Mouse (Mus musculus): ENCODE results near the gene Olfr685. TPM values are rescaled to one million over a fixed set of nuclear protein-coding genes. Genes with fewer than 3 reads are reported as not detected.

The Olfr685 gene
- polyA plus RNA-seq (2015; fragmentation: Nextera tagmentation; extraction: Ambion mirVana): not detected in 2 replicates

DNA sequence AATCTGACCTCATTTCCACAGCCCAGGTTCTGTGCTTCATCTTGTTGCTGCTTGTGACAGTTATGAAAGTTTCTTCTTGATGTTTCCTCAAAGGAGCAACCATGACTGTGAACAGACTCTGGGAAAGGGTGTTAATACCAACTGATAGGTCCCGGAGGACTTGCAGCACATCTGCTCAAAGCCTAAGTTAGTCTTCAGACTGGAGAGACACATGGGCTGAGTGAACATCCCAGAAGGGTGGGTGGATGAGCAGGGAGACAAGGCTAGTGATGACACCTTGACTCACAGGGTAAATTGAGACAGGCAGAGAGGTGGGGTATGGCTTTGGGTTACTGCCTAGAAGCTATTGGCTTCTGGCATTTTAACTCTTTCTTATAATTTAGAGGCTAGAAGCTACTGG is at the start of gene Olfr685:
Gene Olfr685 (minus strand): TSS at position 101 of the 400 bp plus-strand sequence.
- H3K9me3 ChIP-seq (replicated peaks; ENCODE audit: control insufficient read depth, low read length): no peaks in the 10 kb centered on the region
- no peak within 1 kb of the TSS for H3K4me2 ChIP-seq (ENCODE audit: low read depth, low read length)
- no peak within 1 kb of the TSS for H3K27ac ChIP-seq (ENCODE audit: low read length)
- no peaks in the 10 kb centered on the region for H3K27me3 ChIP-seq (ENCODE audit: control insufficient read depth, insufficient read depth, low read depth, low read length)
- no peak within 1 kb of the TSS for H3K9ac ChIP-seq (ENCODE audit: low read depth, low read length)
- H3K4me3 ChIP-seq (ENCODE audit: low read depth, low read length): no peak within 1 kb of the TSS
- no peaks in the 10 kb centered on the region for H3K36me3 ChIP-seq (ENCODE audit: control insufficient read depth, insufficient read depth)
- 50% methylated on average over 1 of the region's 1 CpGs for WGBS (ENCODE audit: insufficient replicate concordance)
- no peak for ATAC-seq (ENCODE audit: low read depth)
- no peaks in the 10 kb centered on the region for H3K4me1 ChIP-seq (ENCODE audit: control insufficient read depth, low read depth, low read length)

DNA sequence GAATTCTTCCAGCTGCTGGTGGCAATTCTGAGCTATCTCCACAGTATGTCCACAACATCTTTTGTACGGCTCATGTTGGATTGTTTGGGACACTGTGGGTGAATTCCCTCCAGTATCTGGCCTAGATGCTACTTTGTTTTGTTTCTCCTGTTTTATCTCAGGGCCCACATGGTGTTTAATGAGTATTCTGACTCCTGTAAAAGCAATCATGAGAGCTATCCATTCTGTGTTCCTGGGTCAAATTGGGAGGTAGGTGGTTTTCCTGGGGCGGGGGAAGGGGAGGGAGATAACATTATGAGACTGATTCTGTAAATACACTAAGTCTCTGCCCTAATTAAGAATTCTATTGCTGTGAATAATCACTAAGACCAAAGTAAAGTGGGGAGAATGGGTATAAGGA is 43.6 kb upstream of the Olfr685 start:
- H3K4me3 ChIP-seq (ENCODE audit: low read depth, low read length): no peak overlapping the region
- no peak for ATAC-seq (ENCODE audit: low read depth)
- H3K27me3 ChIP-seq (ENCODE audit: control insufficient read depth, insufficient read depth, low read depth, low read length): no peaks in the 10 kb centered on the region
- no peaks in the 10 kb centered on the region for H3K9me3 ChIP-seq (replicated peaks; ENCODE audit: control insufficient read depth, low read length)
- no peak overlapping the region for H3K9ac ChIP-seq (ENCODE audit: low read depth, low read length)
- no peaks in the 10 kb centered on the region for H3K4me1 ChIP-seq (ENCODE audit: control insufficient read depth, low read depth, low read length)
- no peaks in the 10 kb centered on the region for H3K36me3 ChIP-seq (ENCODE audit: control insufficient read depth, insufficient read depth)
- H3K27ac ChIP-seq (ENCODE audit: low read length): no peak overlapping the region
- H3K4me2 ChIP-seq (ENCODE audit: low read depth, low read length): no peak overlapping the region
- 56% methylated on average over 2 of the region's 2 CpGs for WGBS (ENCODE audit: insufficient replicate concordance)

DNA sequence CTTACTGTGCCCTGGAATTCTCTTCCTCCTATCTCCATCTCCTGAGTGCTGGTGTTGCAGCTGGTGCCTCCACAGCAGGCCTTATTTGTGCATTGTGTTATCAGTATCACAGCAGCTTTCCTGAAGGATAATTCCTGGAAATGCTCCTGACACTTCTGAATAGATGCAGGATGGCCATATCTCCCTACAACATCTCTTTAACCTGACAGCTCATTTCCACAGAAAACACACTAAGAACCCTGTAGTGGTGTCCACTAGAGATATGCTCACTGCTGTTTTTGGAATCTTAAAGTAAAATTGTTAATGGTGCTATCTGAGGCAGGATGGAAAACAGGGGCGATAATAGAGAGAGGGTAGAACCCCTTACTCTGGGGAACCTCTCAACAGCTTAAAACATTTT is 42.3 kb upstream of the Olfr685 start:
- ATAC-seq (ENCODE audit: low read depth): peak; percentile 30
- H3K27ac ChIP-seq (ENCODE audit: low read length): no peak overlapping the region
- no peak overlapping the region for H3K4me2 ChIP-seq (ENCODE audit: low read depth, low read length)
- H3K4me1 ChIP-seq (ENCODE audit: control insufficient read depth, low read depth, low read length): no peaks in the 10 kb centered on the region
- H3K4me3 ChIP-seq (ENCODE audit: low read depth, low read length): no peak overlapping the region
- no peak overlapping the region for H3K9ac ChIP-seq (ENCODE audit: low read depth, low read length)
- H3K27me3 ChIP-seq (ENCODE audit: control insufficient read depth, insufficient read depth, low read depth, low read length): no peaks in the 10 kb centered on the region
- no peaks in the 10 kb centered on the region for H3K36me3 ChIP-seq (ENCODE audit: control insufficient read depth, insufficient read depth)
- no peaks in the 10 kb centered on the region for H3K9me3 ChIP-seq (replicated peaks; ENCODE audit: control insufficient read depth, low read length)
- WGBS (ENCODE audit: insufficient replicate concordance): 36% methylated on average over 1 of the region's 1 CpGs

DNA sequence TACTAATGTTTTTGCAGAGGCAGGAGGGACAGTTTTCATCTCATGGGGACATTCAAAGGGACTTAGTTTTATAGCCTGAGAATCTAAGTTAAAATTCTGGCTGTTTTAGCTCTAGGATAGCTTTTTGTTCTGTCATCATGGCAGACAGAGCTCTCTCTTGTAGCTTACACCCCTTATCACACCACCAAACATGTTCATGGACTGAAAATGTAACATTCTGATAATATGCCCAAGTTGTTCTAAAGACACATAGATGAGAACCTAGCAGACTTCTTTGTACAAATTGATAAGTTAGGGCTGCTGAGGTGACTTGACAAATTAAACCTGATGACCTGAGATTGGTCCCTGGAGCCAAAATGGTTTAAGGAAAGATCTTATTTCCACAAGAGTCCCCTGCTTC is 40.9 kb upstream of the Olfr685 start:
- no peaks in the 10 kb centered on the region for H3K4me1 ChIP-seq (ENCODE audit: control insufficient read depth, low read depth, low read length)
- no peak for ATAC-seq (ENCODE audit: low read depth)
- H3K9ac ChIP-seq (ENCODE audit: low read depth, low read length): no peak overlapping the region
- H3K27me3 ChIP-seq (ENCODE audit: control insufficient read depth, insufficient read depth, low read depth, low read length): no peaks in the 10 kb centered on the region
- H3K27ac ChIP-seq (ENCODE audit: low read length): no peak overlapping the region
- no peak overlapping the region for H3K4me3 ChIP-seq (ENCODE audit: low read depth, low read length)
- no peaks in the 10 kb centered on the region for H3K9me3 ChIP-seq (replicated peaks; ENCODE audit: control insufficient read depth, low read length)
- H3K36me3 ChIP-seq (ENCODE audit: control insufficient read depth, insufficient read depth): no peaks in the 10 kb centered on the region
- H3K4me2 ChIP-seq (ENCODE audit: low read depth, low read length): no peak overlapping the region

DNA sequence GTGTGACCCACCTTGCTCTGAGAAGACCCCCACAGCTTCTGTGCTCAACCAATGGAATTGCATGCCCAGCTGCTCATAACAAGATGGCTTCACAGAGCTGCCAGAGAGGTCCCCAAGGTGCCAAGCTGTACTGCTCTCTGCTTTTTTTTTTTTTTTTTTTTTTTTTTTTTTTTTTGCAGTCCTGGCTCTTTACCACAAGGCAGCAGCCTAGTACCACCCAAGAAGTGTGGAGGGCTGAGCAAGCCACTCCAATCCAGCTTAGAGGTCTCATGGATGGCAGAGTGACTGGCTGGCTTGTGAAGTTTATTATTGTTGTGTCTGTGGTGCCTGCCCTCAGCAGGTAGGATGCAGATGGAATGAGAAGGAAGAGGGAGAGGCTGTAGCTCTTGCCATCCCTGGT is 40.3 kb upstream of the Olfr685 start:
- Histone ChIP-seq H3K9ac (ENCODE audit: low read depth, low read length) (no peak overlapping the region), H3K4me2 (ENCODE audit: low read depth, low read length) (no peak overlapping the region), H3K27ac (ENCODE audit: low read length) (no peak overlapping the region), H3K9me3 (replicated peaks; ENCODE audit: control insufficient read depth, low read length) (no peaks in the 10 kb centered on the region), H3K4me3 (ENCODE audit: low read depth, low read length) (no peak overlapping the region), H3K27me3 (ENCODE audit: control insufficient read depth, insufficient read depth, low read depth, low read length) (no peaks in the 10 kb centered on the region), H3K36me3 (ENCODE audit: control insufficient read depth, insufficient read depth) (no peaks in the 10 kb centered on the region), H3K4me1 (ENCODE audit: control insufficient read depth, low read depth, low read length) (no peaks in the 10 kb centered on the region)
- no peak for ATAC-seq (ENCODE audit: low read depth)

DNA sequence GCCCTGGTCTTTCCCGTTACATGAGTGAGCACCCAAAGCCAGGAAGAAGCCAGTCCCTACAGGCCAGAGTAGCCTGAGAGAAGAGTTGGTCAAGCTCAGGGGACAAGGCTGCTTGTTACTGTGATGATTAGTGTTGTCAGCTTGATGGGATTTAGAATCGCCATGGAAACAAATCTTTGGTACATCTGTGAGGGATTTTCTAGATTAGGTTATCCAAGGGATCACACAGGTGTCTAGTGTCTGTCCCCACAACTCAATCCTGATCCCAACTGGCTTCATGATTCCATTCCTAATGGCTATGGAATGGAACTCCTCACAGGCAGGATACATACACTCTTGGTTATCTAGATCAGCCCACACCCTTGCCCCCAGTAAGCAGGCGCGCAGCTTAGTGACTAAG is 32.5 kb upstream of the Olfr685 start:
- no peaks in the 10 kb centered on the region for H3K27me3 ChIP-seq (ENCODE audit: control insufficient read depth, insufficient read depth, low read depth, low read length)
- ATAC-seq (ENCODE audit: low read depth): no peak
- no peaks in the 10 kb centered on the region for H3K36me3 ChIP-seq (ENCODE audit: control insufficient read depth, insufficient read depth)
- no peak overlapping the region for H3K9ac ChIP-seq (ENCODE audit: low read depth, low read length)
- H3K9me3 ChIP-seq (replicated peaks; ENCODE audit: control insufficient read depth, low read length): no peaks in the 10 kb centered on the region
- H3K4me2 ChIP-seq (ENCODE audit: low read depth, low read length): no peak overlapping the region
- no peak overlapping the region for H3K27ac ChIP-seq (ENCODE audit: low read length)
- H3K4me3 ChIP-seq (ENCODE audit: low read depth, low read length): no peak overlapping the region
- WGBS (ENCODE audit: insufficient replicate concordance): 55% methylated on average over 4 of the region's 4 CpGs
- H3K4me1 ChIP-seq (ENCODE audit: control insufficient read depth, low read depth, low read length): no peaks in the 10 kb centered on the region

DNA sequence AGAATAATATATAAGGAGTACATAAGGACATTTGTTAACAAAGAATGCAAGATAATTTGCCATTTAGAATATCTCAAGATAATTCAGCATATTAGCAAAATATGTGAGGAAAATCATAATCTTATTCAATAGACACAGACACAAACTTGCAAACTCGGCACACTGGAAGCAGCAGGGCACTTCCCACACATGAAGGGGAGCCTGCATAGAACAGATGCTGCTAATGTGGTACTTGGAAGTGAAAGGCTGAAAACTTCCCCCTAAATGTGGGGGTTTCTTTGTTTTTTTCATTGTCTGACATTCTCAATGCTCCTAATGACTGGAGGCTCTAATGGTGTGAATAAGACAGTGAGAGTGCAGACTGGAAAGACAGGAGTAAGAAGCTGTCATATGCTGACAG is 28.9 kb upstream of the Olfr685 start:
- no peak for ATAC-seq (ENCODE audit: low read depth)
- H3K27ac ChIP-seq (ENCODE audit: low read length): no peak overlapping the region
- no peaks in the 10 kb centered on the region for H3K4me1 ChIP-seq (ENCODE audit: control insufficient read depth, low read depth, low read length)
- 32% methylated on average over 1 of the region's 1 CpGs for WGBS (ENCODE audit: insufficient replicate concordance)
- H3K9ac ChIP-seq (ENCODE audit: low read depth, low read length): no peak overlapping the region
- H3K27me3 ChIP-seq (ENCODE audit: control insufficient read depth, insufficient read depth, low read depth, low read length): no peaks in the 10 kb centered on the region
- H3K36me3 ChIP-seq (ENCODE audit: control insufficient read depth, insufficient read depth): no peaks in the 10 kb centered on the region
- H3K4me2 ChIP-seq (ENCODE audit: low read depth, low read length): no peak overlapping the region
- H3K4me3 ChIP-seq (ENCODE audit: low read depth, low read length): no peak overlapping the region
- no peaks in the 10 kb centered on the region for H3K9me3 ChIP-seq (replicated peaks; ENCODE audit: control insufficient read depth, low read length)

DNA sequence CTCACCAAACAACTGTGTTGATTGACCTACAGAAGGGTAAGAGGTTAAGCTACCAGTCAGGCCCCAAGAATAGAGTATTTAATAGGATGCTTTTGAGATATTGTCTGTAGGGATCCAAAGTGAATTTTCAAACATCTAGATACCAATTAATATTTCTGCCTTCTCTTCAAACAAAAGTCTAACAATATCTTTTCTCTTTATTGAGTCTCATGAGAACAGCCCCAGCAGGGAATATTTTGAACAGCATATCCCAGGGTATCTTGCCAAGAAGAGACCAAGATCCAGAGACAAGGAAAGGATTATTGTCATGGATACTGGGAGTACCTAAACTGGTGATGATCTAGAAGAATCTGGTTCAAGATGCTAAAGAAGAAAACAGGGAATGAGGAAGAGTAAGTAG is 21.6 kb upstream of the Olfr685 start, which contains the start of gene Olfr686:
Gene Olfr686 (minus strand): TSS at position 101 of the 400 bp plus-strand sequence.
- Histone ChIP-seq H3K4me3 (ENCODE audit: low read depth, low read length) (no peak within 1 kb of the TSS), H3K4me2 (ENCODE audit: low read depth, low read length) (no peak within 1 kb of the TSS), H3K4me1 (ENCODE audit: control insufficient read depth, low read depth, low read length) (no peaks in the 10 kb centered on the region), H3K9ac (ENCODE audit: low read depth, low read length) (no peak within 1 kb of the TSS), H3K27me3 (ENCODE audit: control insufficient read depth, insufficient read depth, low read depth, low read length) (no peaks in the 10 kb centered on the region), H3K27ac (ENCODE audit: low read length) (no peak within 1 kb of the TSS), H3K9me3 (replicated peaks; ENCODE audit: control insufficient read depth, low read length) (no peaks in the 10 kb centered on the region), H3K36me3 (ENCODE audit: control insufficient read depth, insufficient read depth) (no peaks in the 10 kb centered on the region)
- no peak for ATAC-seq (ENCODE audit: low read depth)

DNA sequence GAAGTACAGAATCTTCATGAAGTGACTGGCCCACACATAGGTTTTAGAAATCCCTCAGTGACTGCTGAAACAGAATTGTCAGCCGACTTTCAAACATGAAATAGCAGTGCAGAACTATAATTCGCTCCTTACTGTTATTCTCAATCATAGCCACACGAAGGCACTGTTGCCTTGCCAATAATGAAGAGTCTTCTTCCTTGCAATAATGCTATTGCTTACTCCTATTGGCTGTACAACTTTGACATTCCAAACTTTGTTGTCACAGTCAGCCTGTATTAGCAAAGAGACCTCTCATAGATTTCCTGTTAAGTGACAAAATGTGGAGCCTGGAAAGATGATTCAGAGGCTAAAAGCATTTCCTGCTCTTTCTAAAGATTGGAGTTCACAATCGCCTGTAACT is 15.0 kb downstream of the Olfr685 start:
- Histone ChIP-seq H3K36me3 (ENCODE audit: control insufficient read depth, insufficient read depth) (no peaks in the 10 kb centered on the region), H3K27ac (ENCODE audit: low read length) (no peak overlapping the region), H3K4me1 (ENCODE audit: control insufficient read depth, low read depth, low read length) (no peaks in the 10 kb centered on the region), H3K9ac (ENCODE audit: low read depth, low read length) (no peak overlapping the region), H3K27me3 (ENCODE audit: control insufficient read depth, insufficient read depth, low read depth, low read length) (no peaks in the 10 kb centered on the region), H3K4me3 (ENCODE audit: low read depth, low read length) (no peak overlapping the region), H3K9me3 (replicated peaks; ENCODE audit: control insufficient read depth, low read length) (no peaks in the 10 kb centered on the region), H3K4me2 (ENCODE audit: low read depth, low read length) (no peak overlapping the region)
- no peak for ATAC-seq (ENCODE audit: low read depth)
- 29% methylated on average over 4 of the region's 4 CpGs for WGBS (ENCODE audit: insufficient replicate concordance)

DNA sequence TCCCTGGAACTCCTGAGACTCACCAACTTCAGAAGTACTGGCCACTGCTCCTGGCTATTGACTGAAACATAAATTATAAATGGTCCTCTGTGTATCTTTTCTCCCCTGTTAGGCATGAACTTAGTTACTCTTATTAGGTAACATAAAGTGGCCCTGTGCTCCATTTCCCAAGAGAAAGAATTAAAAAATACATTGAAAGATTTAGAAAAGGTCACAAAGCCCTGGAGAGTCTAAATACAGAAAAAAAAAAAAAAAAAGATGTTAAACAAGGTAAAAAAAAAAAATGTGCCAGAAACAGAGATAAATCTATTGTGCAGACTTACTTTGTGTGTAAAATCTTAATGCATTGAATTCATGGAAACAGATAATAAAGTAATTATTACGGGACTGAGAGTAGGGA is 22.3 kb downstream of the Olfr685 start, which contains the start of gene Olfr684:
Gene Olfr684 (minus strand): TSS at position 101 of the 400 bp plus-strand sequence.
- Histone ChIP-seq H3K9me3 (replicated peaks; ENCODE audit: control insufficient read depth, low read length) (no peaks in the 10 kb centered on the region), H3K27ac (ENCODE audit: low read length) (no peak within 1 kb of the TSS), H3K9ac (ENCODE audit: low read depth, low read length) (no peak within 1 kb of the TSS), H3K4me3 (ENCODE audit: low read depth, low read length) (no peak within 1 kb of the TSS), H3K4me2 (ENCODE audit: low read depth, low read length) (no peak within 1 kb of the TSS), H3K36me3 (ENCODE audit: control insufficient read depth, insufficient read depth) (no peaks in the 10 kb centered on the region), H3K4me1 (ENCODE audit: control insufficient read depth, low read depth, low read length) (no peaks in the 10 kb centered on the region), H3K27me3 (ENCODE audit: control insufficient read depth, insufficient read depth, low read depth, low read length) (no peaks in the 10 kb centered on the region)
- no peak for ATAC-seq (ENCODE audit: low read depth)
- 37% methylated on average over 1 of the region's 1 CpGs for WGBS (ENCODE audit: insufficient replicate concordance)
